Mouse (Mus musculus) gastrocnemius, postnatal 25 days (tissue): ENCODE results near the gene Gm28305. TPM values are rescaled to one million over a fixed set of nuclear protein-coding genes. Genes with fewer than 3 reads are reported as not detected.

ENCODE experiments used
- DNase-seq: peaks from one replicate; pipeline ENCODE4 v3.0.0; 2022
- long read RNA-seq, 2 experiments: library from polyadenylated mRNA; stranded (forward); transcript quantifications; one replicate each; pipeline ENCODE4 v2.0.0; 2021
- total RNA-seq, 2 experiments: library from RNA; stranded (reverse); gene quantifications; 1 replicate in 1 of 2; 2 replicates in 1 of 2; pipeline ENCODE4 v1.2.3; 2021

Gm28305 gene
- total RNA-seq = not detected
- long read RNA-seq, experiment 1 = 0 reads
- long read RNA-seq, experiment 2 = 0 reads

- no peak for DNase-seq
These were observed at the start of gene Gm28305 for GRCm38 (mm10) chr9:104040362-104040761. Gene Gm28305 (plus strand): TSS chr9:104040662.

GRCm38 (mm10) chr9:103996496-103996895 is 44.0 kb upstream of the Gm28305 start:
- DNase-seq = no peak

GRCm38 (mm10) chr9:104000601-104001000 is 39.9 kb upstream of the Gm28305 start:
- no peak for DNase-seq

DNA sequence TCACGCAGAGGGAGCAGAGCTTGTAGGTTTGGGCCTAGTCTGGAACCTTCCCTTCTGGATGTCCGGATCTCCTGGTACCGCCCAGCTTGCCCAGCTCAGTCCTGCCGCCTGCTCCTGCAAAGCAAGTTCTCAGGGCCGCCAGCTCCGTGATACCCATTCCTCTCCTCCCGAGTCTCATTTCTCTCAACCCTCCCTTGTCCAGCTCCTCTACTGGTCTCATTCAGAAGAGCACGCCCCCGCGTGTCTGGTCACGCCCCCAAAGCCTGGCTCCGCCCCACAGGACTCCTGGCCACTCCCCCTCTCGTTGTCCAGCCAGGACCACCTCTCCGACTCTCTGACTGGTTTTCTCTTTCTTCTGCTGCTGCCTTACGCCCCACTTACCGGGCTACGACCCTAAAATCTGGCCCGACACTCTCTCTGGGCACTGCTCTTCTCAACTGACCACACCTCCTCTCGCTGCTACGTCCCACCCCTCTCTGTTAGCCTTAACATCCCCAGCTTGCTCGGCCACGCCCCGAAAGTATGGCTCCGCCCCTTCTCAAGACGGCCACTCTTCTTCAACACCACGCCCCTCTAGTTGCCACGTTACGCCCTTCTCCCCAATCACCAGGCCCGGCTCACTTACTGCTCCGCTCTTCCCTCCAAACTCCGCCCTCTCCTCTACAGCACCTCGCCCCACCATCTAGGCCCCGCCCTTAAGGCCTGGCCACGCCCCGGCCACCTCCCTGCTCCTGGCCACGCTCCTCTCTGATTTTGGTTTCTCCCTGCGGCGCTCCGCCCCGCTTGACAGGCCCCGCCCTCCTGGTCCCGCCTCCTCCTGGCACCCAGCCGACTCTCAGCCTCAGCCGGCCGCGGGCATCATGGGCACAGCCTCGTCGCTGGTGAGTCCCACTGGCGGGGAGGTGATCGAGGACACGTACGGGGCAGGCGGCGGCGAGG is 38.3 kb upstream of the Gm28305 start, which contains the start of gene Nphp3:
TSS of gene Nphp3 (plus strand) at position 624 of the 939 bp plus-strand sequence.
- peak; percentile 99 for DNase-seq

DNA sequence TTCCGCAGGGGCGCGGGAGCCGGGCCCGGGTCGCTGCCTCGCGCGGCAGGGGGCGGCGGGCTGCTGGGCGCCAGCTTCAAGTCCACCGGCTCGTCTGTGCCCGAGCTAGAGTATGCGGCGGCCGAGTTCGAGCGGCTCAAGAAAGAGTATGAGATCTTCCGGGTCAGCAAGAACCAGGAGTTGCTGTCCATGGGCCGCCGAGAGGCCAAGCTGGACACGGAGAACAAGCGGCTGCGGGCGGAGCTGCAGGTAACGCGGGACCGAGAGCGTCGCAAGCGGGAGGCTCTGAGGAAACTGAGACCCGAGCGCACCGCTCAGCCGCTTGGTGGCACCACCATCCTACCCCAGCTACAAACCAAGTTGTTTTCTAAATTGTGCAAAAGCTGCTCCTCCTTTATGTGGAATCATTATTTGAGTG is 37.5 kb upstream of the Gm28305 start:
- DNase-seq = no peak

DNA sequence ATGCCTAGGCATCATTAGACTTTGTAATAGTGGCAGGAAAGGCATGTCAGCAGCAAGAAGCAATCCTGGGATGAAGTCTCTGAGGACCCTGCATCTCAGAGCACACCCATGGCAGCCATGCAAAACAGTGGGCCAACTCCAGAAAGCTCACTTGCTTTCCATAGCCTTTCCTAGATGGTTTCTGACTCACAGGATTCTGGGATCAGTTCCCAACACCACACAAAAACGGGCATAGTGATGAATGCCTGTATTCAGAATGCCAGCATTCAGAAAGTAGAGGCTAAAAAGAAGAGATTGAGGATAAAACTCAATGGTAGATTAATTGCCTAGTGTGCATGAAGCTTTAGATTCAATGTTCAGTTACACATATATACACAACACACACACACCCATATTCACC is 25.9 kb upstream of the Gm28305 start:
- no peak for DNase-seq

GRCm38 (mm10) chr9:104021026-104021425 is 19.4 kb upstream of the Gm28305 start:
- DNase-seq = no peak

GRCm38 (mm10) chr9:104027186-104027585 is 13.3 kb upstream of the Gm28305 start:
- DNase-seq = no peak

GRCm38 (mm10) chr9:104029861-104030260 is 10.6 kb upstream of the Gm28305 start:
- no peak for DNase-seq

DNA sequence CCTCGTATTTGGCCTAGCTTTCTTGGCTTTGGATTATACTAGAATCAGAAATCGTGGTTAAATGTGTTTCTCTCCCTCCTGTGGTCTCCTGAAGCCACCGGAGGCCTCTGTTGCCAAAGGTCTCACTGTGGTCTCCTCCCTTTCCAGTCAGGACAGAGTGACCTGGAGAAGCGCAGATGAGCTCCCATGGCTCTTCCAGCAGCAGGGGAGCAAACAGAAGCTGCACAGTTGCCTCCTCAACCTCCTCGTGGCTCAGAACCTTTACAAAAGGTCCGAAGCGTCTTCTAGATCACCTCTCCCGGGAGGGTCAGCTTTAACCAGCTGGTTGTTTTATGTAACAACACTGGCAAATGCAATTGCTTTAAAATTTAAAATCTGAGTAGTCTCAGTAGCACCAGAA is 6.2 kb upstream of the Gm28305 start:
- DNase-seq = no peak

DNA sequence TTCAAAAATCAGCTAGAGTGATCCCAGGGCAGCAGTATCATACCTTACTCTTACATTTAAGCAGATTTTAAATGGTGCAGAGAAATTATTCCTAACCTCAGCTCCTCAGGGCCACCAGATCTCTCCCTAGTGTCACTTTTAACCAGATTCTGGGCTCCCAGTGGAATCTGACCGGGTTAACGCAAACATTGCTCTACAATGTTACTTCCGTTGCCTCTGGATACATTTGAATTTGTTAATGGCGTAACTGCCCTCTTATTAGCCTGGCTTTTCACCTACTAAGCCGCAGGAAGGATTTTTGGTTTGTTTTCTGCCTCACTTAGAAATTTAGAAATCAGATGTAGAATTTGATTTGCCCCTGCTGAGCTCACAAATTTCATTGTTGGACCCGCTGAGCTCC is 5.7 kb upstream of the Gm28305 start:
- no peak for DNase-seq

DNA sequence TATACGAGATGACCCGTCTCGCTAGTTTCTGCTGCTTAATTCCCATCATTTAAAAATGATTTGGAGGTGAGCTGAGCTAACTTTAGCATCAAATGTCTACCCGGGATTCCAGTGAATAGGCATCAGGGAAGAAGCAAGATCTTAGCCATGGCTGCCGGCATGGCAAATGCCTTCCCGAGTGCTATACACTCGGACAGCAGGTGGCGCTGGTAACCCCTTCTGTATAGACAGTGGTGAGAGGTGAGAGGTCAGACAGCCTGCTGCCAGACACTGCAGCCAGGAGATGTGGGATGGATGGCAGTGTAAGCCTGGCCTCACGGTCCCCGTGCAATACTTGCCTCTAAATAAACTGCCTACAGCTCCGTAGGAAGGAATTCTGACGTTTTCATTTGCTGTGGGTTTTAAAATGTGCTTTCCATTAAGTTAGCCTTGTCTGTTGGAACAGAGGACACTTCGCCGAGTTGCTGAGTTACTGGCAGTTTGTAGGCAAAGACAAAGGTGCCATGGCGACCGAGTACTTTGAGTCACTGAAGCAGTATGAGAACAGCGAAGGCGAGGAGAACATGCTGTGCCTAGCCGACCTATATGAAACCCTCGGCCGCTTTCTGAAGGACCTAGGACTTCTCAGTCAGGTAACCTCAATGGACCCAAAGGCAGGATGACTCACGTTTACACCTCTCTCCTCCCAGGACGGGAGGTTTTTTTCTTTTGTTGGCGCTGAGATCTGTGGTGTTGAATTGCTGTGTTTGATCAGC is 5.0 kb upstream of the Gm28305 start:
- DNase-seq = peak; percentile 42

DNA sequence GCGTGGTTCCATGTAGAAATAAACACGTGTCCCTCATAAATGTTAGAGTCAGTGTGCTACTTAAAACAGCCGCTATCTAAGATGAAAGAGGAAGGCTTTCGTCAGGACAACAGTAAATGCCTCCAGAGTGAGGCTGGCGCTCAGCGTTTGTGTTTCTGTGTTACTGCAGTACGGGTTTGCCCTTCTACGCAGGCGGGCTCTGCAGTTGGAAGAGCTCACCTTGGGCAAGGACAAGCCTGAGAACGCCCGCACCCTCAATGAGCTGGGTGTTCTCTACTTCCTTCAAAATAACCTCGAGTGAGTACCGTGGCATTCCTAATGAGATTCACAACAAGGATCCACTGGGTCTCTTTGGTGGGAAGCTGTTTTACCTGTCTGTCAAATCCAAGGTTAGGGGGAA is 2.2 kb upstream of the Gm28305 start:
- no peak for DNase-seq

DNA sequence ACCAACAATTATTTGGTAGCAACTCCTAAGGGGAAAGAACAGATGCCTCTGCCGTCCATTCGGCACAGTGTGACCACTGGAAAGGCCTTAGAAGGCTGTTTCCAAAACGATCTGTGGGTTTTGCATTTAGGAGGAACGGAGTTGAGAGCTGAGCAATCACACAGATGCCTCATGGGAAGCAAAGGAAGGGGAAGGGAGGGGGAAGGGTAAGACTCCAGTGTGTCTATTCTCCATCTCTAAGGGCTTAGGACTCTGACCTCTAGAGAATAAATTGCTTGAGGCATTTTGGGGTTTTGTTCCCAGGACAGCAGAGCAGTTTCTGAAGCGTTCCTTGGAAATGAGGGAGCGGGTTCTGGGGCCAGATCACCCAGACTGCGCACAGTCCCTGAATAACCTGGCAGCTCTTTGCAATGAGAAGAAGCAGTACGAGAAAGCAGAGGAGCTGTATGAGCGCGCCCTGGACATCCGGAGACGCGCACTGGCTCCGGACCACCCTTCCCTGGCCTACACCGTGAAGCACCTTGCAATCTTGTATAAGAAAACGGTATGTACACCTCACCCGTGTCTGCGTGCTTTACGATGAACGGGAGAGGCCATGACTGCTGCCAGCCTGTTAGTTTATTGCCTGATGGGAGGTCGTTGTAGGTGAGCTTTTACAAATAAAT is 1.3 kb upstream of the Gm28305 start:
- DNase-seq = no peak

DNA sequence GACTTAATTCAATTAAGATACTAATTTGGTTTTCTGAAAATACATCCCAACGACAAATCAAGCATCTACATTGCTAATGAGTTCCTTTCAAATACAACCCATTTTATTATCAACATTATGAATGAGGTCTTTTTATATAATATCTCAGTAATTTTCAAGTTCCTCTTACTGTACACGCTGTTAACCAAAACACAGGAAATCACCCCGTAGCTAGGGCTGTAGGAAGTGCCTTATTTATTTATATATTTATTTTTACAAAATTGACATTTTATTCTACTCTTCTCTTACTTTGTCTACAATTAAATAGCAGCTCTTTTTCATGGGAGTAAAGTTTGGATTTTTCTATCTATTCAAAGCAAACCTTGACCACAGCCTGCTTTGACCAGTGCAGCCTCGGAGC is 720 bp upstream of the Gm28305 start:
- DNase-seq = no peak

GRCm38 (mm10) chr9:104043676-104044075 is 3.2 kb downstream of the Gm28305 start:
- no peak for DNase-seq

- DNase-seq = no peak
These were observed 10.6 kb downstream of the Gm28305 start for GRCm38 (mm10) chr9:104051028-104051427.

- DNase-seq = peak; percentile 60
These were observed 22.2 kb downstream of the Gm28305 start, which contains the start of gene Uba5 for GRCm38 (mm10) chr9:104062430-104063243. Gene Uba5 (minus strand): TSS chr9:104063134.

GRCm38 (mm10) chr9:104063244-104063961 is 22.9 kb downstream of the Gm28305 start, which contains the start of gene Acad11:
Gene Acad11 (plus strand): TSS chr9:104063377.
- peak; percentile 83 for DNase-seq

- DNase-seq = no peak
These were observed 24.1 kb downstream of the Gm28305 start for GRCm38 (mm10) chr9:104064571-104064970.

- DNase-seq = no peak
These were observed 29.8 kb downstream of the Gm28305 start for GRCm38 (mm10) chr9:104070241-104070640.
